Mouse (Mus musculus) myocyte (in vitro differentiated cells): Measurements from ENCODE around the gene Olfr1417. TPM values are rescaled to one million over a fixed set of nuclear protein-coding genes. Genes with fewer than 3 reads are reported as not detected.

ENCODE experiments used
- H3K27me3 ChIP-seq: one replicate; pipeline ENCODE4 v1.6.1; 2011; ENCODE audit not compliant: control insufficient read depth, insufficient read depth, insufficient read length
- H3K36me3 ChIP-seq: one replicate; pipeline ENCODE4 v1.6.1; 2011; ENCODE audit not compliant: control insufficient read depth, insufficient read depth
- H3K4me2 ChIP-seq: one replicate; pipeline ENCODE4 v1.6.1; 2011; ENCODE audit warnings: low read depth, control low read depth
- H3K4me3 ChIP-seq: one replicate; pipeline ENCODE4 v1.5.1; 2011; ENCODE audit warnings: mild to moderate bottlenecking, control low read depth, moderate library complexity
- H3K79me2 ChIP-seq: one replicate; pipeline ENCODE4 v1.6.1; 2011; ENCODE audit not compliant: control insufficient read depth, insufficient read depth
- H3ac ChIP-seq: one replicate; pipeline ENCODE4 v1.6.1; 2011; ENCODE audit not compliant: control insufficient read depth, insufficient read length
- CEBPB ChIP-seq: IDR thresholded peaks from 2 replicates; pipeline ENCODE4 v1.6.1; 2011; ENCODE audit warnings: mild to moderate bottlenecking, moderate library complexity; ENCODE audit not compliant: poor library complexity, insufficient read depth, severe bottlenecking
- E2F4 ChIP-seq: IDR thresholded peaks from one replicate; pipeline ENCODE4 v1.6.1; 2011; ENCODE audit warnings: mild to moderate bottlenecking, control low read depth, moderate library complexity; ENCODE audit not compliant: insufficient read depth
- MAX ChIP-seq: IDR thresholded peaks from one replicate; pipeline ENCODE4 v1.6.1; 2011; ENCODE audit warnings: low read depth, mild to moderate bottlenecking, control low read depth
- MYOD1 ChIP-seq, 3 experiments: IDR thresholded peaks; one replicate each; pipeline ENCODE4 v1.6.1; 2011; ENCODE audit warnings: control low read depth in 2 of 3, low read depth in 2 of 3, mild to moderate bottlenecking in 2 of 3, moderate library complexity in 1 of 3; ENCODE audit not compliant: insufficient read length in 2 of 3, control insufficient read depth in 1 of 3
- MYOG ChIP-seq, 3 experiments: IDR thresholded peaks; one replicate each; pipeline ENCODE4 v1.6.1; 2011; ENCODE audit warnings: control low read depth in 2 of 3, low read depth in 2 of 3, mild to moderate bottlenecking in 2 of 3; ENCODE audit not compliant: insufficient read length in 2 of 3, control insufficient read depth in 1 of 3, insufficient read depth in 1 of 3
- POLR2A ChIP-seq: IDR thresholded peaks from one replicate; pipeline ENCODE4 v1.6.1; 2011; ENCODE audit warnings: low read depth, mild to moderate bottlenecking, control low read depth, moderate library complexity; ENCODE audit not compliant: insufficient read length
- POLR2AphosphoS2 ChIP-seq: IDR thresholded peaks from one replicate; pipeline ENCODE4 v1.6.1; 2011; ENCODE audit warnings: low read depth, control low read depth; ENCODE audit not compliant: insufficient read length
- REST ChIP-seq: IDR thresholded peaks from one replicate; pipeline ENCODE4 v1.6.1; 2011; ENCODE audit warnings: mild to moderate bottlenecking, control low read depth, moderate library complexity; ENCODE audit not compliant: insufficient read depth, insufficient read length
- SRF ChIP-seq: IDR thresholded peaks from one replicate; pipeline ENCODE4 v1.6.1; 2011; ENCODE audit warnings: low read depth; ENCODE audit not compliant: control insufficient read depth, insufficient read length
- TCF12 ChIP-seq: IDR thresholded peaks from one replicate; pipeline ENCODE4 v1.6.1; 2011; ENCODE audit warnings: mild to moderate bottlenecking, control low read depth; ENCODE audit not compliant: poor library complexity, insufficient read depth, severe bottlenecking
- TCF3 ChIP-seq: IDR thresholded peaks from one replicate; pipeline ENCODE4 v1.6.1; 2011; ENCODE audit warnings: low read depth, control low read depth; ENCODE audit not compliant: insufficient read length
- USF1 ChIP-seq: IDR thresholded peaks from one replicate; pipeline ENCODE4 v1.6.1; 2011; ENCODE audit warnings: low read depth, mild to moderate bottlenecking, control low read depth, moderate library complexity
- polyA plus RNA-seq: library from polyadenylated mRNA; unstranded; fragments of >200 nt; fragmentation: generic; extraction: Trizol; gene quantifications from one replicate; pipeline ENCODE4 v1.2.1, GENCODE M21; 2012; ENCODE audit warnings: missing spikeins

The Olfr1417 gene
- polyA plus RNA-seq, 1 experiment, result not detected

- TF ChIP-seq MAX (no peak), MYOD1 (IDR thresholded peaks at IDR 0.05; ENCODE audit: control insufficient read depth in 1 of 3, insufficient read length in 2 of 3, low read depth in 2 of 3) (no peak), TCF3 (no peak), POLR2A (no peak), E2F4 (no peak), TCF12 (no peak), MYOG (IDR thresholded peaks at IDR 0.05; ENCODE audit: control insufficient read depth in 1 of 3, insufficient read depth in 1 of 3, insufficient read length in 2 of 3, low read depth in 2 of 3) (no peak), CEBPB (no peak), REST (no peak), SRF (no peak), POLR2AphosphoS2 (no peak), USF1 (no peak)
- no peaks in the 10 kb centered on the region for H3K79me2 ChIP-seq
- no peaks in the 10 kb centered on the region for H3K27me3 ChIP-seq
- no peaks in the 10 kb centered on the region for H3K36me3 ChIP-seq
- no peak within 1 kb of the TSS for H3K4me2 ChIP-seq
- no peak within 1 kb of the TSS for H3ac ChIP-seq
- no peak within 1 kb of the TSS for H3K4me3 ChIP-seq
Observed at GRCm38 (mm10) chr19:11860966-11861365, 21.9 kb upstream of the Olfr1417 start, which contains the start of gene Olfr1418. Gene Olfr1418, minus strand, starts transcription at chr19:11861066.

- H3K79me2 ChIP-seq, result no peaks in the 10 kb centered on the region
- H3K27me3 ChIP-seq, result no peaks in the 10 kb centered on the region
- no peaks in the 10 kb centered on the region for H3K36me3 ChIP-seq
- H3K4me2 ChIP-seq, result no peak overlapping the region
- TF ChIP-seq USF1 (no peak), SRF (no peak), TCF12 (no peak), CEBPB (no peak), POLR2A (no peak), TCF3 (no peak), MYOG (IDR thresholded peaks at IDR 0.05; ENCODE audit: control insufficient read depth in 1 of 3, insufficient read depth in 1 of 3, insufficient read length in 2 of 3, low read depth in 2 of 3) (no peak), POLR2AphosphoS2 (no peak)
- no peak overlapping the region for H3ac ChIP-seq
- no peak overlapping the region for H3K4me3 ChIP-seq
Observed at GRCm38 (mm10) chr19:11856506-11856905, 17.5 kb upstream of the Olfr1417 start.

- Histone ChIP-seq H3K4me3 (no peak overlapping the region), H3K4me2 (no peak overlapping the region), H3K27me3 (no peaks in the 10 kb centered on the region), H3K36me3 (no peaks in the 10 kb centered on the region), H3ac (no peak overlapping the region), H3K79me2 (no peaks in the 10 kb centered on the region)
- TF ChIP-seq SRF (no peak), MYOG (IDR thresholded peaks at IDR 0.05; ENCODE audit: control insufficient read depth in 1 of 3, insufficient read depth in 1 of 3, insufficient read length in 2 of 3, low read depth in 2 of 3) (no peak), E2F4 (no peak), TCF12 (no peak), MYOD1 (IDR thresholded peaks at IDR 0.05; ENCODE audit: control insufficient read depth in 1 of 3, insufficient read length in 2 of 3, low read depth in 2 of 3) (no peak), REST (no peak), POLR2A (no peak), CEBPB (no peak), MAX (no peak), POLR2AphosphoS2 (no peak), USF1 (no peak), TCF3 (no peak)
Observed at GRCm38 (mm10) chr19:11854821-11855220, 15.8 kb upstream of the Olfr1417 start.

GRCm38 (mm10) chr19:11852652-11853051 is 13.6 kb upstream of the Olfr1417 start:
- TF ChIP-seq CEBPB, result no peak
- TF ChIP-seq MYOD1 (IDR thresholded peaks at IDR 0.05; ENCODE audit: control insufficient read depth in 1 of 3, insufficient read length in 2 of 3, low read depth in 2 of 3), result no peak
- no peak for TF ChIP-seq SRF
- no peak for TF ChIP-seq MYOG (IDR thresholded peaks at IDR 0.05; ENCODE audit: control insufficient read depth in 1 of 3, insufficient read depth in 1 of 3, insufficient read length in 2 of 3, low read depth in 2 of 3)
- no peaks in the 10 kb centered on the region for H3K36me3 ChIP-seq
- no peaks in the 10 kb centered on the region for H3K79me2 ChIP-seq
- no peaks in the 10 kb centered on the region for H3K27me3 ChIP-seq
- H3K4me3 ChIP-seq, result no peak overlapping the region
- no peak overlapping the region for H3ac ChIP-seq
- H3K4me2 ChIP-seq, result no peak overlapping the region

- Histone ChIP-seq H3K4me3 (no peak overlapping the region), H3K4me2 (no peak overlapping the region), H3ac (no peak overlapping the region), H3K36me3 (no peaks in the 10 kb centered on the region), H3K79me2 (no peaks in the 10 kb centered on the region), H3K27me3 (no peaks in the 10 kb centered on the region)
- TF ChIP-seq TCF3, result no peak
- TF ChIP-seq POLR2AphosphoS2, result no peak
- no peak for TF ChIP-seq POLR2A
- no peak for TF ChIP-seq USF1
- no peak for TF ChIP-seq TCF12
- TF ChIP-seq E2F4, result no peak
- TF ChIP-seq REST, result no peak
- TF ChIP-seq MYOG (IDR thresholded peaks at IDR 0.05; ENCODE audit: control insufficient read depth in 1 of 3, insufficient read depth in 1 of 3, insufficient read length in 2 of 3, low read depth in 2 of 3), result no peak
- no peak for TF ChIP-seq MYOD1 (IDR thresholded peaks at IDR 0.05; ENCODE audit: control insufficient read depth in 1 of 3, insufficient read length in 2 of 3, low read depth in 2 of 3)
- TF ChIP-seq SRF, result no peak
- TF ChIP-seq MAX, result no peak
- TF ChIP-seq CEBPB, result no peak
Observed at GRCm38 (mm10) chr19:11846333-11846732, 7.3 kb upstream of the Olfr1417 start.
